Mouse (Mus musculus): ENCODE measurements around the gene Lsm4.

DNA sequence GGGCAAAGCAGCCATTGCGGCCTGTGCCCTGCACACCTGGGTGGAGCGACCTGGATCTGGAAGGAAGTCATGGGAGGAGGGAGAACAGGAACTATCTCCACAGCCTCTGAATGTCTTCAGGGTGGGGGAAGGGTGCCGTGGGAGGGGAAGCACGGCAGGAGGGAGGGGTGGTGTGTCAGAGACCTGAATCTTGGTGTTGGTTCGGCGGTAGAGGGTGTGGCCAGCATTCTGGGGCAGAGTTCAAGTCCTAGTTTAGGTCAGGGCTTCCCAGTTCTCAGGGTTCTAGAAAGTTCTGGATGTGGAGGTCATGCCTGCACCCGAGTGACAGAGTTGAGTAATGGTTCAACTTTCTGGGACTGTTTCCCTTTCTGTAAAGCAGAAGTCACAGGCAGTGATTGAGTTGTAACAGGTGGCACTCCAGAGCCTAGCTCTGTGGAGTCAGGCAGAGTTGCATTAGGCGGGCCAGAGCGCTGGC is 46.8 kb downstream of the Lsm4 start:
- no peak for TF ChIP-seq CTCF (IDR thresholded peaks at IDR 0.05; ENCODE audit: low read depth)
- no peak for TF ChIP-seq EP300 (IDR thresholded peaks at IDR 0.05; ENCODE audit: low read depth)
